Mouse (Mus musculus) heart, embryonic 14.5 days (tissue): ENCODE measurements at regions not wholly inside any gene's neighbourhood (a gene's known extent, or its start where the extent isn't known, plus 50 kb on each side); places are given as distances from the start of the nearest gene placed in this dataset.

ENCODE experiments used
- ATAC-seq: fragments of 200-750 bp; cut with Nextera tagmentation; 2 replicates; pipeline ENCODE4 v1.8.0; 2017; ENCODE audit warnings: low read depth, moderate TSS enrichment; ENCODE audit not compliant: insufficient number of reproducible peaks, insufficient read depth, low FRiP score
- H3K27ac ChIP-seq, 2 experiments: fragments of 200-500 bp in 1 of 2; fragments of 300-500 bp in 1 of 2; sonication (generic) in 1 of 2; replicated peaks in 1 of 2; 2 replicates each; pipeline ENCODE4 v1.5.1; 2012 to 2014; ENCODE audit warnings: low read depth in 2 of 2, low read length in 2 of 2, control low read depth in 1 of 2, mild to moderate bottlenecking in 1 of 2, mixed read lengths in 1 of 2; ENCODE audit not compliant: control insufficient read depth in 1 of 2, insufficient read depth in 1 of 2
- H3K27me3 ChIP-seq: fragments of 300-500 bp; sonication (generic); 2 replicates; pipeline ENCODE4 v1.6.1; 2014; ENCODE audit warnings: mild to moderate bottlenecking, low read length, control low read depth; ENCODE audit not compliant: control insufficient read depth, insufficient read depth
- H3K36me3 ChIP-seq: fragments of 300-500 bp; sonication (generic); 2 replicates; pipeline ENCODE4 v1.6.1; 2014; ENCODE audit warnings: mild to moderate bottlenecking, control low read depth, low read length, mixed read lengths; ENCODE audit not compliant: control insufficient read depth, insufficient read depth
- H3K4me1 ChIP-seq, 2 experiments: fragments of 200-500 bp in 1 of 2; fragments of 300-500 bp in 1 of 2; sonication (generic) in 1 of 2; 2 replicates each; pipeline ENCODE4 v1.6.1; 2012 to 2014; ENCODE audit warnings: low read length in 2 of 2, control low read depth in 1 of 2, mixed read lengths in 1 of 2; ENCODE audit not compliant: control insufficient read depth in 2 of 2, insufficient read depth in 2 of 2
- H3K4me2 ChIP-seq: fragments of 300-500 bp; sonication (generic); 2 replicates; pipeline ENCODE4 v1.6.1; 2014; ENCODE audit warnings: mild to moderate bottlenecking, low read length
- H3K4me3 ChIP-seq, 2 experiments: fragments of 200-500 bp in 1 of 2; fragments of 300-500 bp in 1 of 2; sonication (generic) in 1 of 2; 2 replicates each; pipeline ENCODE4 v1.5.1; 2012 to 2014; ENCODE audit warnings: low read length in 2 of 2, mild to moderate bottlenecking in 2 of 2, control low read depth in 1 of 2, low read depth in 1 of 2, moderate library complexity in 1 of 2; ENCODE audit not compliant: control insufficient read depth in 1 of 2, insufficient read depth in 1 of 2
- H3K9ac ChIP-seq: fragments of 300-500 bp; sonication (generic); 2 replicates; pipeline ENCODE4 v1.6.1; 2014; ENCODE audit warnings: mild to moderate bottlenecking, low read length
- H3K9me3 ChIP-seq: fragments of 300-500 bp; sonication (generic); 2 replicates; pipeline ENCODE4 v1.6.1; 2016; ENCODE audit warnings: low read length, control low read depth; ENCODE audit not compliant: control insufficient read depth
- WGBS: fragments of 180-500 bp; shearing (Covaris S2); extraction: QIAGEN DNeasy Blood & Tissue Kit; methylation state at CpG from one replicate; pipeline ENCODE4 v1.1.7; 2014; 5-methylcytosine and 5-hydroxymethylcytosine counted together

- WGBS: 37% methylated on average over 6 of the region's 6 CpGs
- H3K4me1 ChIP-seq: no peaks in the 10 kb centered on the region; a peak in 1 of 4 replicates
- H3K9ac ChIP-seq: no peak overlapping the region
- H3K27me3 ChIP-seq: no peaks in the 10 kb centered on the region
- no peak overlapping the region for H3K4me2 ChIP-seq
- no peaks in the 10 kb centered on the region for H3K36me3 ChIP-seq
- no peak overlapping the region for H3K4me3 ChIP-seq
- no peaks in the 10 kb centered on the region for H3K9me3 ChIP-seq
- peak; percentile 54; the same call in 1 of the 2 replicates for ATAC-seq
- no peak overlapping the region for H3K27ac ChIP-seq
Observed at GRCm38 (mm10) chr17:68103346-68103745, 99.4 kb upstream of the Arhgap28 start.

GRCm38 (mm10) chr17:68106366-68106765 lies 102.4 kb upstream of the Arhgap28 start:
- Histone ChIP-seq H3K36me3 (no peaks in the 10 kb centered on the region), H3K4me3 (no peak overlapping the region), H3K4me2 (no peak overlapping the region), H3K9me3 (no peaks in the 10 kb centered on the region), H3K27ac (no peak overlapping the region), H3K4me1 (no peaks in the 10 kb centered on the region; a peak in 1 of 4 replicates), H3K27me3 (no peaks in the 10 kb centered on the region), H3K9ac (no peak overlapping the region)
- 59% methylated on average over 8 of the region's 8 CpGs for WGBS
- ATAC-seq: no peak

GRCm38 (mm10) chr17:68107875-68108274 lies 104.0 kb upstream of the Arhgap28 start:
- no peaks in the 10 kb centered on the region for H3K9me3 ChIP-seq
- H3K4me2 ChIP-seq: no peak overlapping the region
- H3K4me3 ChIP-seq: no peak overlapping the region
- no peak overlapping the region for H3K27ac ChIP-seq
- ATAC-seq: no peak
- H3K9ac ChIP-seq: no peak overlapping the region
- H3K4me1 ChIP-seq: no peaks in the 10 kb centered on the region; a peak in 1 of 4 replicates
- WGBS: 76% methylated on average over 5 of the region's 5 CpGs
- H3K36me3 ChIP-seq: no peaks in the 10 kb centered on the region
- no peaks in the 10 kb centered on the region for H3K27me3 ChIP-seq

GRCm38 (mm10) chr17:68111834-68112473 lies 108.0 kb upstream of the Arhgap28 start:
- Histone ChIP-seq H3K27ac (no peak overlapping the region), H3K4me1 (no peaks in the 10 kb centered on the region), H3K9ac (no peak overlapping the region), H3K4me3 (no peak overlapping the region), H3K4me2 (no peak overlapping the region), H3K36me3 (no peaks in the 10 kb centered on the region), H3K27me3 (no peaks in the 10 kb centered on the region), H3K9me3 (no peaks in the 10 kb centered on the region)
- no peak for ATAC-seq
- 81% methylated on average over 4 of the region's 4 CpGs for WGBS

GRCm38 (mm10) chr17:68112763-68113330 lies 108.9 kb upstream of the Arhgap28 start:
- no peak overlapping the region for H3K4me3 ChIP-seq
- no peaks in the 10 kb centered on the region for H3K9me3 ChIP-seq
- H3K4me2 ChIP-seq: no peak overlapping the region
- H3K36me3 ChIP-seq: no peaks in the 10 kb centered on the region
- 52% methylated on average over 5 of the region's 5 CpGs for WGBS
- H3K27me3 ChIP-seq: no peaks in the 10 kb centered on the region
- no peak overlapping the region for H3K9ac ChIP-seq
- H3K4me1 ChIP-seq: no peaks in the 10 kb centered on the region
- no peak overlapping the region for H3K27ac ChIP-seq
- ATAC-seq: no peak; the same call in 1 of the 2 replicates

- no peaks in the 10 kb centered on the region for H3K27me3 ChIP-seq
- no peak overlapping the region for H3K27ac ChIP-seq
- WGBS: 59% methylated on average over 4 of the region's 4 CpGs
- H3K4me3 ChIP-seq: no peak overlapping the region
- H3K9me3 ChIP-seq: no peaks in the 10 kb centered on the region
- no peaks in the 10 kb centered on the region for H3K4me1 ChIP-seq
- H3K36me3 ChIP-seq: no peaks in the 10 kb centered on the region
- H3K4me2 ChIP-seq: no peak overlapping the region
- no peak overlapping the region for H3K9ac ChIP-seq
- 0 out of 2 replicates have a peak, but pooled peaks have one; percentile 47 for ATAC-seq
Observed at GRCm38 (mm10) chr17:68115599-68115998, 111.7 kb upstream of the Arhgap28 start.

GRCm38 (mm10) chr17:68119055-68119698 lies 115.3 kb upstream of the Arhgap28 start:
- Histone ChIP-seq H3K4me3 (no peak overlapping the region), H3K4me1 (no peaks in the 10 kb centered on the region), H3K27ac (no peak overlapping the region), H3K9ac (no peak overlapping the region), H3K9me3 (no peaks in the 10 kb centered on the region), H3K4me2 (no peak overlapping the region), H3K27me3 (no peaks in the 10 kb centered on the region), H3K36me3 (no peaks in the 10 kb centered on the region)
- 58% methylated on average over 3 of the region's 3 CpGs for WGBS
- no peak for ATAC-seq
